Mouse (Mus musculus) hindbrain, embryonic 13.5 days (tissue): Measurements from ENCODE around the gene Hist1h4c. TPM values are rescaled to one million over a fixed set of nuclear protein-coding genes. Genes with fewer than 3 reads are reported as not detected.

Experiments used
- microRNA-seq: library from miRNA; unstranded; fragments of <30 nt; microRNA quantifications from one replicate; pipeline ENCODE4, GENCODE M21; 2016
- polyA plus RNA-seq: library from polyadenylated mRNA; unstranded; fragments of >200 nt; fragmentation: Nextera tagmentation; extraction: Ambion mirVana; gene quantifications from 2 replicates; pipeline ENCODE4 v1.2.1, GENCODE M21; 2015

The Hist1h4c gene
- polyA plus RNA-seq, 1 experiment from 2014 or later: 3.9 TPM

Small RNA genes lying within 50 kb of the gene (microRNA-seq; reads per million reads assigned to microRNA genes)
- not detected for gene Gm44314
- gene Gm44350: not detected

Other genes with a start within 250 kb of the Hist1h4c start
- gene Btn1a1, start 232.6 kb downstream of the Hist1h4c start, polyA plus RNA-seq: 0.06 TPM in 1 of 2 replicates, not detected in the other
- gene Btn2a2, start 209.6 kb downstream of the Hist1h4c start, polyA plus RNA-seq: 0.12 TPM in 1 of 2 replicates, not detected in the other
- 4.2 and 5.7 TPM in 2 replicates for gene Hist1h4h, start 167.4 kb downstream of the Hist1h4c start, polyA plus RNA-seq
- gene Hist1h2af, start 164.5 kb downstream of the Hist1h4c start, polyA plus RNA-seq: 2.4 TPM in 1 of 2 replicates, not detected in the other
- gene Hist1h3g, start 163.0 kb downstream of the Hist1h4c start, polyA plus RNA-seq: 1.8 and 3.0 TPM in 2 replicates
- 0.29 TPM in 1 of 2 replicates, not detected in the other for gene Hist1h2bh, start 155.1 kb downstream of the Hist1h4c start, polyA plus RNA-seq
- gene Hist1h3f, start 154.4 kb downstream of the Hist1h4c start, polyA plus RNA-seq: 0.38 TPM in 1 of 2 replicates, not detected in the other
- gene Hist1h4f, start 146.8 kb downstream of the Hist1h4c start, polyA plus RNA-seq: 0.83 TPM in 1 of 2 replicates, not detected in the other
- 0.10 and 0.16 TPM in 2 replicates for gene Hist1h1d, start 145.2 kb downstream of the Hist1h4c start, polyA plus RNA-seq
- gene Hist1h3e, start 136.1 kb downstream of the Hist1h4c start, polyA plus RNA-seq: 2.1 and 2.8 TPM in 2 replicates
- gene Hist1h2ae, start 127.2 kb downstream of the Hist1h4c start, polyA plus RNA-seq: 26.4 and 29.3 TPM in 2 replicates
- 2.8 TPM in 2 replicates for gene Hist1h2bg, start 127.1 kb downstream of the Hist1h4c start, polyA plus RNA-seq
- gene Hist1h2bf, start 124.3 kb downstream of the Hist1h4c start, polyA plus RNA-seq: 1.2 and 3.0 TPM in 2 replicates
- 0.61 and 2.7 TPM in 2 replicates for gene Hist1h2ad, start 124.1 kb downstream of the Hist1h4c start, polyA plus RNA-seq
- gene Hist1h3d, start 122.7 kb downstream of the Hist1h4c start, polyA plus RNA-seq: 1.6 and 2.7 TPM in 2 replicates
- 50.0 and 52.6 TPM in 2 replicates for gene Hist1h4d, start 116.9 kb downstream of the Hist1h4c start, polyA plus RNA-seq
- gene Hist1h2be, start 77.3 kb downstream of the Hist1h4c start, polyA plus RNA-seq: 1.2 and 1.6 TPM in 2 replicates
- gene Hist1h1e, start 75.9 kb downstream of the Hist1h4c start, polyA plus RNA-seq: 7.9 and 8.8 TPM in 2 replicates
- gene Hist1h2ac, start 14.5 kb downstream of the Hist1h4c start, polyA plus RNA-seq: 0.38 and 0.54 TPM in 2 replicates
- 17.8 and 23.1 TPM in 2 replicates for gene Hist1h2bc, start 14.3 kb downstream of the Hist1h4c start, polyA plus RNA-seq
- gene Hist1h1t, start 2.6 kb downstream of the Hist1h4c start, polyA plus RNA-seq: not detected in 2 replicates
- gene Hfe, start 12.4 kb upstream of the Hist1h4c start, polyA plus RNA-seq: 5.4 and 5.6 TPM in 2 replicates
- 8.8 and 9.7 TPM in 2 replicates for gene Hist1h1c, start 40.4 kb upstream of the Hist1h4c start, polyA plus RNA-seq
- 1.3 and 1.9 TPM in 2 replicates for gene Hist1h3c, start 47.1 kb upstream of the Hist1h4c start, polyA plus RNA-seq
- gene Hist1h2bb, start 48.3 kb upstream of the Hist1h4c start, polyA plus RNA-seq: 0.86 and 1.7 TPM in 2 replicates
- gene Hist1h2ab, start 52.7 kb upstream of the Hist1h4c start, polyA plus RNA-seq: 10.5 and 12.7 TPM in 2 replicates
- gene Hist1h3b, start 53.8 kb upstream of the Hist1h4c start, polyA plus RNA-seq: 4.2 and 4.4 TPM in 2 replicates
- gene Hist1h4b, start 58.6 kb upstream of the Hist1h4c start, polyA plus RNA-seq: 1.4 TPM in 1 of 2 replicates, not detected in the other
- not detected in 2 replicates for gene Hist1h4a, start 62.8 kb upstream of the Hist1h4c start, polyA plus RNA-seq
- 1.9 and 2.5 TPM in 2 replicates for gene Hist1h3a, start 63.9 kb upstream of the Hist1h4c start, polyA plus RNA-seq
- 0.56 and 1.2 TPM in 2 replicates for gene Hist1h1a, start 65.2 kb upstream of the Hist1h4c start, polyA plus RNA-seq
- not detected in 2 replicates for gene Trim38, start 71.5 kb upstream of the Hist1h4c start, polyA plus RNA-seq
- not detected in 2 replicates for gene Slc17a2, start 108.5 kb upstream of the Hist1h4c start, polyA plus RNA-seq
- not detected in 2 replicates for gene Slc17a3, start 141.0 kb upstream of the Hist1h4c start, polyA plus RNA-seq
- gene Slc17a1, start 169.3 kb upstream of the Hist1h4c start, polyA plus RNA-seq: not detected in 2 replicates
- gene Slc17a4, start 216.6 kb upstream of the Hist1h4c start, polyA plus RNA-seq: 0.09 TPM in 1 of 2 replicates, not detected in the other
- gene Hist1h2ba, start 235.7 kb upstream of the Hist1h4c start, polyA plus RNA-seq: not detected in 2 replicates
- not detected in 2 replicates for gene Hist1h2aa, start 236.0 kb upstream of the Hist1h4c start, polyA plus RNA-seq